Mouse (Mus musculus) ZHBTc4 (cell line): ENCODE measurements around the gene Ubald1.

ENCODE experiments used
- DNase-seq: peaks from one replicate; pipeline ENCODE4 v3.0.0-alpha.2; 2011; ENCODE audit warnings: low read depth, low spot score

The Ubald1 gene

GRCm38 (mm10) chr16:4871926-4872325, 8.2 kb downstream of the Ubald1 start:
- DNase-seq = no peak

GRCm38 (mm10) chr16:4870490-4870889, 9.6 kb downstream of the Ubald1 start:
- no peak for DNase-seq

- no peak for DNase-seq
Measured at GRCm38 (mm10) chr16:4866101-4866695, 13.9 kb downstream of the Ubald1 start.

- no peak for DNase-seq
Measured at GRCm38 (mm10) chr16:4863742-4864141, 16.4 kb downstream of the Ubald1 start.

DNA sequence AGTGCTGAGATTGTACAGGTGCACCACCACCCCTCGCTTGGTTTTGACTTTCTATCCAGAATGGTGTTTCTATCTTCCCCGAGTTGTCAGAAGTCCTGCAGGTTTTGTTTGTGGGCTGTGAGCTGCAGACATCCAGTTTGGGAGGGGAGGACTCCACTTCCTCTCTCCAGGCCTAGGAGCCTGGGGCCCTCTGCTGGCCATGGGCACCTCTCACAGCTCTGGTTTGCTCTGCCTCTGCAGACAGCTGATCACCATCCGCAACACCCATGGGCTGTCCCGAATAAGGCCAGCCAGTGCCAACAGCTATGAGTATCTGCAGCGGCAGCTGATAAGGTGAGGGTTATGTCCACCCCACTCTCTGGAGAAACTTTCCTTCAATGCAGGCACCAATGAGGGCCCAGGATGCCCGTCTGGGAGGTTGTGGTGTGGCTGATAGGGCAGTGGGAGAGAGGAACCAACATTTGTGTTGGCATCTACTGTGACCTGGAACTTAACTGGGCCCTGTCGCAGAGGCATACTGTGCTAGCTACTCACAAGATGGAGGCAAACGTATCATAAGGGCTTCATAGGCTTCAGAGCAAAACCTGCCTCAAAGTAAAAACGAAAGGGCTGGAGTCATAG, 17.1 kb downstream of the Ubald1 start:
- DNase-seq = peak; percentile 71

- DNase-seq = no peak
Measured at GRCm38 (mm10) chr16:4861392-4861791, 18.7 kb downstream of the Ubald1 start.

- DNase-seq = no peak
Measured at GRCm38 (mm10) chr16:4855046-4855650, 25.0 kb downstream of the Ubald1 start.

DNA sequence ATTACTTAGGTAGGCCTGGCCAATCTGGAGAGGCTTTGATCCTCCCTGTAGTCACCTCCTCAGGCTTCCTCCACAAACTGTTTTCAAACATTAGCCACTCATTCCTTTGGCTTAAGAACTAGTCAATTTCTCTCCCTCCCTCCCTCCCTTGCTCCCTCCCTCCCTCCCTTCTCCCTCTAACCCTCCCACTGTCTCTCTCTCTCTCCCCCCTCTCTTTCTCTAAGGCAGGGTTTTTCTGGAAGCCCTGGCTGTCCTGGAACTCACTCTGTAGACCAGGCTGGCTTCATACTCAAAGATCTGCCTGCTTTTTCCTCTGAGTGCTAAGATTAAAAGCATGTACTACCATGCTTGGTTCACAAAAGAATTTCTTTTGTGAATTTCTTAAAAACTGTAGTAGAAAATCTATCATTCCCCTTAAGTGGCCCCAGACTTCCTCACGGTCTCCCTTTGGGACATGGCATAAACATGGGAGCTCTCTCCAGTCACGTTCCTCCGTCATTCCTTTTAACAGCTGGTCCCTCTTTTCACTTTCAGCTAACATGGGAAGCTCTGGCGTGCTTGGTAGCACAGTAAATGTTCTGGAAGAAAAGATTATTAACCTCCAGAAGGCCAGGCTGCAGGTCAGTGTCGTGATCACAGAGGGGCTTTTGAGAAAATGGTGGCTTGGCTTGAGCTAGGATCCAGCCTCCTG, 29.0 kb downstream of the Ubald1 start:
- DNase-seq = no peak

GRCm38 (mm10) chr16:4850361-4850760, 29.8 kb downstream of the Ubald1 start:
- DNase-seq = no peak

DNA sequence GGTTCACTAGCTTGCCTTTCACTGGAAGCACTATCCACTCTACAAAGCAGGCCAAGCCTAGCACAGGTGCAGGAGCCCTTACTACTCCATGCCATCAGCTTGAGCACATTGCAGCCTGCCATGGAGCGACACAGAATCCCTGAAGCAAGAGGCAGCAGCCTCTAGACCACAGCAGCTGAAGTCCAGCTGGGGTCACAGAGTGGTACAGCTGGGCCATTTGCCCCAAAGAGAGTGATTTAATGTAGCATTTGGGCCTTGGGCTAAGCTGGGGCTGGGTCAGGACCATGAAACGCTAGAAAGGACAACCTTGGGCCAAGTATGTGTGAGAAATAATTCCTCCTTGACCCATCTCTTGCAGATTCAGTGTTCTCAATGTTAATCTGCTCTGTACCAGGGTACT, 32.0 kb downstream of the Ubald1 start:
- DNase-seq = no peak

DNA sequence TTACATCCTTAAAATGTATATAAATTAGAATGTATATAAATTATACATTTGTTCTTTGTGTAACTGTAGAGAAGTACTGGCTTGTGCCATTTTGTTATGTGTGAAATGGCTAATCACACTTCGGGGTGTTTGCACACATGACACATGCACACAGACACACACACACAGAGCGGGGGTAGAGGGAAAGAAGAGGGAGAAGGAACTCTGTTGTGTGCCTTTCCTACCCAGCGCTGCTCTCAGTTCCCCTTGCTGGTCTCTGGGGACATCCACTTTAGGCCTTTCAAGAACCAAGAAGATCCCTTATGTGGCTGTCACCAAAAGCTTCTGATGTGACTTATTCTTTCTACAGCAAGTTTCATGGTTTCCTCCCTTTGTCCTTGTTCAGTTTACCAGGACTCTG, 33.1 kb downstream of the Ubald1 start:
- DNase-seq = no peak

DNA sequence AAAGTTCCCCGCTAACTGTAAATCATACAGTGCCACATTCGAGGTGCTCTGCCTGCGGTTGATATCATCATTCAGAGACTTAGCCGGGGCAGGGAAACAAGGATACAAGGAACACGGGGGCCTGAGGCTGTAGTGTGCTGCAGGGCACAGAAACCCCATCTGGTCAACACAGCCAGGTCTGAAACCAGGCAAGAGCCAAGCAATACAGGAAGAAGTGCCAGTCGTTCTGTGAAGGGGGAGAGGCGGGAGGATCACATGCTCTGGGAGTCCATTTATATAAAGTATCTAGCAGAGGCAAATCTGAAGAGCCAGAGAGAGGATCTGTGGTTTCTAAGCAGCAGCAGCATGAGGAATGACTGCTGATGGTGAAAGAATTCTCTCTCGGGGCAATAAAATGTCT, 39.9 kb downstream of the Ubald1 start:
- no peak for DNase-seq

DNA sequence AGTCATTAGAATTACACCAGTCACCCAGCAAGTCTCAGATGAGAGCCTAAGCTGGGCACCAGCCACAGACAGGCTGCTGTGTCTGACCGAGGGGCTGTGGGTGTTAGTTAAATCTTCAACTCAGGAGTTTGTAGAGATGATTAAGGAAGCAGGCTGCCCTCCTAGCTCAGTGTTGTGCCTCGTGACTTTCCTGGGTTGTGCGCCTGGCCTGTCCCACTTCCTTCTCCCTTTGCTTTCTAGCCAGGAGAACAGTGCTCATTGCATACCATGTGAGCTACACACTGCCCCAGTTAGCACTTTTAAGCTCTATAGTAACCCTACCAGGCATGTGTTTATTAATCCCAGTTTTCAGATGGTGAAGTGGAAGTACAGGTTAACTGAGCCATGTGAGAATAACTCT, 40.6 kb downstream of the Ubald1 start:
- DNase-seq = no peak

GRCm38 (mm10) chr16:4837631-4838030, 42.5 kb downstream of the Ubald1 start:
- DNase-seq = no peak

- no peak for DNase-seq
Measured at GRCm38 (mm10) chr16:4835191-4835590, 44.9 kb downstream of the Ubald1 start, which contains the start of gene 4930562C15Rik. 4930562C15Rik (plus strand) TSS chr16:4835416.

GRCm38 (mm10) chr16:4833858-4834257, 46.3 kb downstream of the Ubald1 start:
- DNase-seq = no peak

- peak; percentile 45 for DNase-seq
Measured at GRCm38 (mm10) chr16:4831650-4832419, 48.3 kb downstream of the Ubald1 start.

DNA sequence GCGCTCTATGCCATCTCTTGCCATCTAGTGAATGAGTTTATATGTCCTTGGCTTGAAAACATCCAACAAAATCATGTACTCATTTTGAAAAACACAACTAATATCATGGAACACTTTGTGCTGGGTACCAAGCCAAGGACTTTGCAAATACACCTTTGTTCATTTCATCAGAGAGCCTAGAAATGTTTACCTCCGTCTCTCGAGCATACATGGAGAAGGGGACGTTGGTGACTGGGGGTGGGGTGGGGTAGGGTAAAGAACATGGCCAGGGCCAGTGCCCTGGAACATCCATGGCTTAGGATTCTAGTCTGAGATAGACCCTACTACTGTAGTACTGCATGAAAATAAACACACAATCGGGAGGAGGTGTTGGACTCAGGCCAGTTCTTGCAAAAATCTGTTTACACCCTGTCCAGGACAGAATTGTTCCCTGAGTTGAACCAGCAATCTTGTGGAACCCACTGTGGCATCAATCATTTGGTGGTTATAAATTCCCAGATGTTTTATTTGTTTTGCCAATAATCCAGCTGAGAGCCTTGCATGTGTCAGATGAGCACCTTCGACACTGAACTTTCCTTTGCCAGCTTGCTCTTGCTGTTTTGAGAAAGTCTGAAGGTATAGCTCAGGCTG, 50.7 kb downstream of the Ubald1 start:
- no peak for DNase-seq

DNA sequence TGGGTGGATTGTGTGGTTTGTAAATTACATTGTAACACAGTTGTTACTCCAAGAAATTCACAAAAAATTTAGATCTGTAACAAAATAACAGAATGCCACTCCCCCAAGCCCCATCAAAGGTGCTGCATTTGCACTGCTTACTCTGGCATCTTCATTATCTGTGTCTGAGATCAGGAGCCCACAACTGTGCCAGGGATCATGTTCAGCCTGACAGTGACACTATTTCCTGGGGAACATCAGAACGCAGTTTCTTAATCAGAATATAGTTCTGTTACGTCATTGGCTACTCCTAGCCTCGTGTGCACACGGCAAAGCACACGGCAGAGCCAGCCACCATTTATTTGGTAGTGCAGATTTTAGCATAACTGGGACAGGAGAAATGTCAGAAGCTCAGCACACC, 52.5 kb downstream of the Ubald1 start:
- DNase-seq = no peak
